Mouse (Mus musculus) large intestine, adult 2 months (tissue): ENCODE data around the gene Fkbp10. TPM values are rescaled to one million over a fixed set of nuclear protein-coding genes. Genes with fewer than 3 reads are reported as not detected.
A peak's percentile ranks its signal among the peaks of the same experiment; 100 is the strongest.

ENCODE experiments used
- DNase-seq: peaks from one replicate; pipeline ENCODE4 v3.0.0-alpha.2; 2012; ENCODE audit warnings: low read depth, low spot score
- WGBS: fragments of 180-500 bp; shearing (Covaris S2); methylation state at CpG from one replicate; pipeline ENCODE4 v1.1.7; 2018; 5-methylcytosine and 5-hydroxymethylcytosine counted together
- polyA plus RNA-seq: library from polyadenylated mRNA; depleted of rRNA; stranded (reverse); fragments of >200 nt; gene quantifications from 2 replicates; pipeline ENCODE4 v1.2.3, GENCODE M21; 2012

Gene Fkbp10
- polyA plus RNA-seq, 1 experiment: 11.5 TPM

GRCm38 (mm10) chr11:100392958-100393357 lies 22.5 kb upstream of the Fkbp10 start:
- WGBS: 53% methylated on average over 5 of the region's 5 CpGs
- no peak for DNase-seq

DNA sequence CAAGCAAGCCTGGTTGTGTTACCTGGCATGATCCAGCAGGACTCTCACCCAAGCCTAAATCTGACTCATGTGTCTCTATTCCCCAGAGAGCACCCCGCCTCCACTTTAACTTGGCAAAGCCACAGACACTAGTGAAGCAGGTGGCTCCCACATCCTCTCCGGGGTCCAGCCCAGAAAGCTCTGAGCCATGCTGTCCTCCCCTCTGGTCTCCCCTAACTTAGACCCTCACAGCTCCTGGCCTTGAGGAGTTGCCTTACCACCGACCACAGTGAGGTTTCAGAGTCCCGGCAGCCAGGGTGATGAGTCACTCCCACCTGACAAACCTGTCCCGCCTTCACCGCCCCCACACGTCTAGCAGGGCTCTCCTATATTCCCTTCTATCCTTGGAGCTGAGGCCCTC lies 21.8 kb upstream of the Fkbp10 start:
- no peak for DNase-seq
- WGBS: 31% methylated on average over 7 of the region's 7 CpGs

GRCm38 (mm10) chr11:100394353-100395074 lies 21.0 kb upstream of the Fkbp10 start:
- WGBS: 38% methylated on average over 5 of the region's 5 CpGs
- DNase-seq: no peak

DNA sequence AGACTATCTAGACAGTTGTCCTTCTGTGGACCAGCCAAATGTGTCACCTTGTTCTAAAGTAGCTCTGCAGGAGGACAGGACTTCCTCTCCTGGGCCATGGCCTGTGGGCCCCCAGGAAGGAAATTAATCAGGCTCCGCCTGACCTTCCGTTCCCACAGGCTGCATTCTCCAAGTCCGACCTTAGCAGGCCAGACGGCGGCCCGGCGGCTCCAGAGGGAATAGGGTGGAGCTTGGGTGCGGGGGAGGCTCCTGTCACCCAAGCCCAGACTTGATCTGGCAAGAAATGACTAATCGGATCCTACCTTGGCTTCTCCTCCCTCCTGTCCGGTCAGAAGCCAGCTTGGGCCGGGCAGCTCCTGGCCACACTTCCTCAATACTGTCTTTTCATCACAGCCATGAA lies 20.3 kb upstream of the Fkbp10 start:
- WGBS: 13% methylated on average over 11 of the region's 11 CpGs
- DNase-seq: no peak

DNA sequence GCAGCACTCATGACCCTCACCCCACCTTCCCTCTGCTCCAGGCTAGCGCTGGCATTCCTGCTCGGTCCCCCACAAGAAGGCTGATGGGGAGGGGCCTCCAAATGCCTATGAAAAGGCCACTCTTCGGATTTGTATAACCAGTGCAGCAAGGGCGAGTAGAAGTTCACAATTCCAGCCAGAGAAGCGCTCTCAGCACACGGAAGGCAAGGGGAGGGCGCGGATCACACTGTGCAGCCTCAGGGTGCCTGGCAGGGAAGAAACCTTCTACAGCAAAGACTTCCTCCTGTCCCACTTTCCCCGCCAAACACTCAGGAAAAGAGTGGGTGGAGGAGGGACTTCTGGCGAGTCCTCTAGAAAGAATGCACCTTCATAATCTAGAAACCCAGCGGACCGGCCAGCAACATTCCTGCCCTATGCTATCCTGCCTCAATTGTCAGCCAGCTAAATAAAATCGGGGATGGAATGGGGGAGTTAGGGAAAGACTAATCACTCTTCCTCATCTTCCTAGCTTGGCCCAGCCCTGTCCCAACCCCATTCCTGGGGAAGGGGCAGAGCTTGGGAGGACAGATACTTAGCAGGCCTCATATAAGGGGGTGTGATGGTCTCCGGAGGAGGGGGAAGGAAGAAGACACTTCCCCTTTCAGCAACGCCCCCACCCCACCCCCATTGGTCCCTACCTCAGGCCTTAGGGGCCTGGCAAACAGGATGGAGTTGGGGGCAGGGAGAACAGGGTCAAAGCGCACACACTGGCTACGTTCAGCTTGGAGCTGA lies 19.5 kb upstream of the Fkbp10 start:
- DNase-seq: no peak
- 12% methylated on average over 17 of the region's 17 CpGs for WGBS

DNA sequence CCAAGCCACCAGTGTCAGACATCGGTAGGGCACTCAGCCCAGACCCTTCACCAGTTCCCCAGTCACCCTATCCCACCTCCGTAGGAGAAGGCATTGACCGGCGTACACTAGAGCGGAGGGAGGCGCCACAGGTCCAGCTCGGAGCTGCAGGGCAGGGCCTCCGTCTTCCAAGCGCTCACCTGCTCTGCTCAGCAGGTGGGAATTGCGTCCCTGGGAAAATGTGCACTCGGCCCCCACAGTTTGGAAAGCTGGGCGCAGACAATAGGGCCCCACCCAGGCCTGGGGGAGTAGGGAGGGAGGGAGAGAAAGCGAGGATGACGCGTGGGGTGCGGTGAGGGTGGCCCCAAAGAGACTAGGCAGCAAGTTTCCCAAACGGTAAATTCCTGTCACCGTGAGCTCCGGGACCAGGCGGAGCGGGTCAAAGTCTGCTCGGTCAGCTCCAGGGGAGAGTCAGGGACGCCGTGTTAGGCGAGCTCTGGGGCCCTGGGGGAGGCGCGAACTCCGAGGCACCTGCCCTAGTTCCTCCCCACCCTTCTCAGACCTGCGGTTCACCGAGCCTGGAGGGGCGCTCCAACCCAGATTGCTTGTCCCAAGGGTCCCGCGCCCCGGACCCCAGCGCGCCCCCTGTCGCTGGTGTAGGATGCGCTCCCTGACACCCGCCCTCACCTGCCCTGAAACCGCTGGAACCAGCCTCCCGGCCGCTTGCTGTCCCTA lies 18.5 kb upstream of the Fkbp10 start:
- WGBS: 1% methylated on average over 42 of the region's 42 CpGs
- no peak for DNase-seq

- 1% methylated on average over 37 of the region's 37 CpGs for WGBS
- DNase-seq: peak; percentile 99
Observed at GRCm38 (mm10) chr11:100397600-100398389, 17.7 kb upstream of the Fkbp10 start, which contains the start of gene Jup. Gene Jup (minus strand): TSS chr11:100397763.

- no peak for DNase-seq
- 76% methylated on average over 7 of the region's 7 CpGs for WGBS
Observed at GRCm38 (mm10) chr11:100398517-100398916, 17.0 kb upstream of the Fkbp10 start.

- WGBS: 73% methylated on average over 9 of the region's 9 CpGs
- DNase-seq: no peak
Observed at GRCm38 (mm10) chr11:100399320-100399719, 16.2 kb upstream of the Fkbp10 start.

- no peak for DNase-seq
- WGBS: 76% methylated on average over 12 of the region's 12 CpGs
Observed at GRCm38 (mm10) chr11:100399727-100400538, 15.6 kb upstream of the Fkbp10 start.

DNA sequence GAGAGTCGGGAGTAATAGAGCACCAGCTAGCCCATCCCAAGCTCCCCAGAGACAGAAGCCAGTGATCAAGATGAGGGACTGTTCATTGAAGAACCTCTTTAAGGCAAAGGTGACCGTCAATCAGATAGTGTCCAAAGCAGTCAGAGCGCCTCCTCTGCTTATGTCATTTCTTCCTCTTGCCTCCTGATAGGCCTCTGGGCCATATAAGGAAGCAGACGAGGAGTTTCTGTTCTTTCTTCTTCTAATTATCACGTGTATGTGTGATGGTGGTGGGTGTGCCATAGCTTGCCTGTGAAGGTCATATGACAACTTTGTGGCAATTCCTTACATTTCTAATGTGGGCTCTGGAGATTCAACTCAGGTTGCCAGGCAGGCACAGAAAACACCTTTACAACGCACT lies 14.7 kb upstream of the Fkbp10 start:
- WGBS: 48% methylated on average over 6 of the region's 6 CpGs

DNA sequence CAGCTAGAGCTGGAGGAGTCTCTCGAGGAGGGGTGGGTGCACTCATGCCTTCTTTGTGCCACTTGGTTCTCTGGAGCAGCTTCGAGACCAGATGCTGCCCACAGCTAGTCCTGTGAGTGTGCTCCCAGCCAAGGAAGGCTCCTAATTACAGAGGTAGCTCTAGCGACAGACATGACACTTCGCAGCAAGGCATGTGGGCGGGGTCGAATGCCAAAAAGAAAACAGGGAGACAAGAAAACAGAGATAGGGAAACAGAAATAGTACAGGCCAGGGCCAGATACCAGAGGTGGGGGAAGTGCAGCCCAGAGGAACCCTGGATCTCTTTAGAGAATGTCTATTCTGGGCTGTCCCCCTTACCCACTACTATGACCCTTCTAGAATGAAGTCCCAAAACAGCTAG lies 13.3 kb upstream of the Fkbp10 start:
- DNase-seq: no peak
- 26% methylated on average over 6 of the region's 6 CpGs for WGBS

More for the DNA sequence above, 14.7 kb upstream of the Fkbp10 start:
- DNase-seq: no peak

DNA sequence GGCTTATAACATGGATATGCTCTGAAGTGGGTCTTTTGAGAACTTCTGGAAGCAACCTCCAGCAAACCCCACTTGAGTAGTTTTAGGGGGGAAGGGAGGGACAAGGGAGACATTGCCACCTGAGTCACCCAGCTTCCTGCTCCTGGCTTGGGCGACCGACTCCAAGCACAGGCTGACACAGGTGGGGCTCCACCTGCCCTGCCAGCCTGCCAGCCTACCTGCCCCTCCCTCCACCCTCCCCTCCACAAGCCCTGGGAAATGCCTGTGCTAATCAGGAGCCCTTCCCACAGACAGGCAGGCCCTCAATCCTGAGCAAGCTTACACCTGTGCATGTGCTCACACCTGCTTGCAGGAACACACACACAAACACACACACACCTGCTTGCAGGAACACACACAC lies 12.8 kb upstream of the Fkbp10 start:
- no peak for DNase-seq
- whole genome bisulfite sequencing: 34% methylated on average over 2 of the region's 2 CpGs

GRCm38 (mm10) chr11:100403445-100404134 lies 11.9 kb upstream of the Fkbp10 start:
- 43% methylated on average over 10 of the region's 10 CpGs for WGBS
- no peak for DNase-seq

GRCm38 (mm10) chr11:100404456-100405074 lies 10.9 kb upstream of the Fkbp10 start:
- no peak for DNase-seq
- 94% methylated on average over 3 of the region's 3 CpGs for WGBS

DNA sequence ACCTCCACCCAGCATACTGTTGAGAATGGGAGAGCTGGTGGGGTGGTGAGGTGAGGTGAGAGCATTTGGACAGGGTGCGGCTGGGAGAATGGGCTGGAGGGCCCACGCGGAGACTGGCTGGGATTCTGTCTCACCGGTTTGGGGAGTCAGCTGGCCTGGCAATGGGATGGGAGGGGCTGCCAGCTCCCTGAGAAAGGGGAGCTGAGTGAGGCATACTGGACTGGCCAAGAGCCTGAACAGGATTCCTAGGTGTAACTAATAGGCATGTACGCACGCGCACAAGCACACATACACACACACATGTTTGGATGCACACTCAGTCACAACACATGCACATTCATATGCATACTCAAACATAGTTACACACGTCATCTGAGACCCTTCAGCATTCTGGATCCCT lies 9.2 kb upstream of the Fkbp10 start:
- WGBS: 79% methylated on average over 8 of the region's 8 CpGs
- DNase-seq: no peak

DNA sequence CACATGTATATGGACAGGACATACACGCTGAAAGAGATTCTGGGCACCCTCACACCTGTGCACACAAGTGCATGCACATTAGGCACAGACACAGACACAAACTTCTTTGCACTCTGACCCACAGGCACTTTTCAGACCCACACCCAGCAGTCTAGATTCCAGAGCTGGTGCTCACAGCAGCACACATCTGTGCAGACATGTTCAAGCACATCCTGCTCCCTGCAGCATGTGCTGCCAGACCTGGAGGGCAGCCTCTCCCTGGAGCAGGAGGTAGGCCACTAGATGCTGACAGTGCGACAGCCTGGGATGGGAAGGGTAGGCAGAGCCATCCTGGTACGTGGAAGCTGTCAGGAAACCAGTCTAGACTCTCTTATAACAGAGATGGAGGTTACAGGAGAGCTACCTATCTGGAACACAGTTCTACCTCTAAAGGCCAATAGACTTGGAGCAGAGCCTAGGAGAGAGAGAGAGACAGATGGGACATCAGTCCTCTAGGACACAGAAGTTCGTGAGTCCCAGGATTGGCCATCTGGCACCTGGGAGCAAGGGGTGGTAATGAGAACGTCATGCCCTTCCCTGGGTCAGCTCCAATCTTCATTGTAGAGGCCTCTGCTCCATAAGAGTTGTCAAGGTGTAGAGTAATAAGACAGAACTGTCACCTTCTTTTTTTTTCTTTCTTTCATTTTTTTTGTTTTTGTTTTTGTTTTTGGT lies 8.3 kb upstream of the Fkbp10 start:
- 79% methylated on average over 5 of the region's 5 CpGs for WGBS
- DNase-seq: no peak
